Mouse (Mus musculus) E14TG2a.4 (cell line): ENCODE measurements at regions not wholly inside any gene's neighbourhood (a gene's known extent, or its start where the extent isn't known, plus 50 kb on each side); places are given as distances from the start of the nearest gene placed in this dataset.
A peak's percentile ranks its signal among the peaks of the same experiment; 100 is the strongest.

Experiments used
- H3K27me3 ChIP-seq: 2 replicates; pipeline ENCODE4 v1.6.1; 2014; ENCODE audit warnings: low read length, control low read depth; ENCODE audit not compliant: insufficient read depth
- H3K36me3 ChIP-seq: 2 replicates; pipeline ENCODE4 v1.6.1; 2014; ENCODE audit warnings: low read length, control low read depth; ENCODE audit not compliant: insufficient read depth
- H3K4me1 ChIP-seq: replicated peaks from 2 replicates; pipeline ENCODE4 v1.6.1; 2014; ENCODE audit warnings: low read depth, low read length, control low read depth
- H3K4me3 ChIP-seq: replicated peaks from 2 replicates; pipeline ENCODE4 v1.5.1; 2014; ENCODE audit warnings: mild to moderate bottlenecking, low read length
- H3K9me3 ChIP-seq: 2 replicates; pipeline ENCODE4 v1.6.1; 2014; ENCODE audit warnings: low read length, control low read depth
- CTCF ChIP-seq: conservative IDR thresholded peaks from 2 replicates; pipeline ENCODE4 v1.5.1; 2014; ENCODE audit warnings: low read length
- NANOG ChIP-seq: IDR thresholded peaks from 2 replicates; pipeline ENCODE4 v1.6.1; 2014; ENCODE audit warnings: borderline replicate concordance, low read length, mixed read lengths
- POU5F1 ChIP-seq: IDR thresholded peaks from 2 replicates; pipeline ENCODE4 v1.6.1; 2014; ENCODE audit warnings: low read length, borderline replicate concordance

- TF ChIP-seq CTCF, result no peak
- TF ChIP-seq POU5F1, result no peak
- TF ChIP-seq NANOG, result no peak
- no peak overlapping the region for H3K4me3 ChIP-seq
- H3K27me3 ChIP-seq, result no peaks in the 10 kb centered on the region
- H3K9me3 ChIP-seq, result no peaks in the 10 kb centered on the region
- H3K36me3 ChIP-seq, result no peaks in the 10 kb centered on the region
- no peaks in the 10 kb centered on the region for H3K4me1 ChIP-seq
Observed at GRCm38 (mm10) chr10:113161486-113161885, 232.7 kb upstream of the Atxn7l3b start.

GRCm38 (mm10) chr10:113160055-113160454 lies 231.3 kb upstream of the Atxn7l3b start:
- Histone ChIP-seq H3K36me3 (no peaks in the 10 kb centered on the region), H3K9me3 (no peaks in the 10 kb centered on the region)
- no peak for TF ChIP-seq POU5F1
- no peak for TF ChIP-seq CTCF
- TF ChIP-seq NANOG, result no peak

GRCm38 (mm10) chr10:113158988-113159387 lies 230.2 kb upstream of the Atxn7l3b start:
- Histone ChIP-seq H3K27me3 (no peaks in the 10 kb centered on the region), H3K4me3 (no peak overlapping the region), H3K9me3 (no peaks in the 10 kb centered on the region), H3K36me3 (no peaks in the 10 kb centered on the region), H3K4me1 (no peaks in the 10 kb centered on the region)
- TF ChIP-seq NANOG (no peak), POU5F1 (no peak), CTCF (no peak)

More at GRCm38 (mm10) chr10:113160055-113160454, 231.3 kb upstream of the Atxn7l3b start:
- Histone ChIP-seq H3K4me3 (no peak overlapping the region), H3K27me3 (no peaks in the 10 kb centered on the region), H3K4me1 (no peaks in the 10 kb centered on the region)

GRCm38 (mm10) chr10:113141606-113142005 lies 212.8 kb upstream of the Atxn7l3b start:
- H3K27me3 ChIP-seq, result no peaks in the 10 kb centered on the region
- peaks cover 11% of the 10 kb centered on the region for H3K9me3 ChIP-seq
- TF ChIP-seq CTCF, result no peak
- TF ChIP-seq NANOG, result no peak
- no peak for TF ChIP-seq POU5F1

GRCm38 (mm10) chr10:113114999-113115398 lies 186.2 kb upstream of the Atxn7l3b start:
- Histone ChIP-seq H3K36me3 (no peaks in the 10 kb centered on the region), H3K27me3 (no peaks in the 10 kb centered on the region), H3K4me1 (peaks cover 15% of the 10 kb centered on the region), H3K4me3 (no peak overlapping the region), H3K9me3 (no peaks in the 10 kb centered on the region)
- no peak for TF ChIP-seq NANOG
- TF ChIP-seq POU5F1, result no peak

More at GRCm38 (mm10) chr10:113141606-113142005, 212.8 kb upstream of the Atxn7l3b start:
- no peaks in the 10 kb centered on the region for H3K36me3 ChIP-seq
- no peaks in the 10 kb centered on the region for H3K4me1 ChIP-seq
- H3K4me3 ChIP-seq, result no peak overlapping the region

GRCm38 (mm10) chr10:113105771-113106430 lies 177.1 kb upstream of the Atxn7l3b start:
- no peaks in the 10 kb centered on the region for H3K36me3 ChIP-seq
- H3K4me1 ChIP-seq, result no peaks in the 10 kb centered on the region
- TF ChIP-seq CTCF, result 0 out of 2 replicates have a peak, but pooled peaks have one; percentile 13
- TF ChIP-seq POU5F1, result no peak
- no peak for TF ChIP-seq NANOG
- no peaks in the 10 kb centered on the region for H3K27me3 ChIP-seq
- no peak overlapping the region for H3K4me3 ChIP-seq
- H3K9me3 ChIP-seq, result no peaks in the 10 kb centered on the region

GRCm38 (mm10) chr10:113105301-113105700 lies 176.5 kb upstream of the Atxn7l3b start:
- Histone ChIP-seq H3K4me3 (no peak overlapping the region), H3K36me3 (no peaks in the 10 kb centered on the region), H3K4me1 (no peaks in the 10 kb centered on the region), H3K9me3 (no peaks in the 10 kb centered on the region), H3K27me3 (no peaks in the 10 kb centered on the region)
- TF ChIP-seq CTCF (no peak), POU5F1 (no peak), NANOG (no peak)
